Mouse (Mus musculus): ENCODE data around the gene Atp5k. TPM values are rescaled to one million over a fixed set of nuclear protein-coding genes. Genes with fewer than 3 reads are reported as not detected.

The Atp5k gene
- polyA plus RNA-seq, 1 experiment from 2014 or later, result 299 TPM

GRCm38 (mm10) chr5:108461082-108462065, 27.1 kb upstream of the Atp5k start, which contains the start of gene Pcgf3:
Gene Pcgf3 (plus strand): TSS chr5:108461232.
- ATAC-seq, result peak; percentile 97
- under 1% methylated on average over 56 of the region's 62 CpGs for WGBS

GRCm38 (mm10) chr5:108460461-108460860, 26.2 kb upstream of the Atp5k start:
- peak overlapping the region; percentile 75 for H3K4me2 ChIP-seq (ENCODE audit: low read length)
- peaks cover 9% of the 10 kb centered on the region for H3K27me3 ChIP-seq (replicated peaks; ENCODE audit: control insufficient read depth, insufficient read depth, low read length)
- H3K36me3 ChIP-seq (ENCODE audit: control insufficient read depth, insufficient read depth), result no peaks in the 10 kb centered on the region
- peak overlapping the region; percentile 58 for H3K9ac ChIP-seq (replicated peaks; ENCODE audit: low read depth, low read length)
- H3K4me3 ChIP-seq (replicated peaks; ENCODE audit: low read length), result peak overlapping the region; percentile 66
- no peak overlapping the region for H3K27ac ChIP-seq (ENCODE audit: low read length)
- ATAC-seq, result peak; percentile 7; the same call in 1 of the 2 replicates
- H3K4me1 ChIP-seq (replicated peaks; ENCODE audit: control insufficient read depth, insufficient read depth, low read length), result peaks cover 37% of the 10 kb centered on the region
- WGBS, result 52% methylated on average over 6 of the region's 6 CpGs
- H3K9me3 ChIP-seq (ENCODE audit: control insufficient read depth, low read length), result no peaks in the 10 kb centered on the region

More at GRCm38 (mm10) chr5:108461082-108462065, 27.1 kb upstream of the Atp5k start, which contains the start of gene Pcgf3:
- Histone ChIP-seq H3K9ac (replicated peaks; ENCODE audit: low read depth, low read length) (peak within 1 kb of the TSS; percentile 91), H3K36me3 (ENCODE audit: control insufficient read depth, insufficient read depth) (no peaks in the 10 kb centered on the region), H3K4me1 (replicated peaks; ENCODE audit: control insufficient read depth, insufficient read depth, low read length) (peaks cover 45% of the 10 kb centered on the region), H3K9me3 (ENCODE audit: control insufficient read depth, low read length) (no peaks in the 10 kb centered on the region), H3K4me2 (ENCODE audit: low read length) (peak within 1 kb of the TSS; percentile 99), H3K27ac (ENCODE audit: low read length) (peak within 1 kb of the TSS; percentile 84), H3K4me3 (replicated peaks; ENCODE audit: low read length) (peak within 1 kb of the TSS; percentile 66), H3K27me3 (replicated peaks; ENCODE audit: control insufficient read depth, insufficient read depth, low read length) (peaks cover 9% of the 10 kb centered on the region)

GRCm38 (mm10) chr5:108458706-108459105, 24.5 kb upstream of the Atp5k start:
- Histone ChIP-seq H3K4me2 (ENCODE audit: low read length) (no peak overlapping the region), H3K4me3 (replicated peaks; ENCODE audit: low read length) (no peak overlapping the region), H3K27ac (ENCODE audit: low read length) (no peak overlapping the region), H3K36me3 (ENCODE audit: control insufficient read depth, insufficient read depth) (no peaks in the 10 kb centered on the region), H3K4me1 (replicated peaks; ENCODE audit: control insufficient read depth, insufficient read depth, low read length) (peaks cover 23% of the 10 kb centered on the region), H3K9ac (replicated peaks; ENCODE audit: low read depth, low read length) (no peak overlapping the region), H3K9me3 (ENCODE audit: control insufficient read depth, low read length) (no peaks in the 10 kb centered on the region), H3K27me3 (replicated peaks; ENCODE audit: control insufficient read depth, insufficient read depth, low read length) (peaks cover 9% of the 10 kb centered on the region)
- ATAC-seq, result no peak
- WGBS, result 74% methylated on average over 2 of the region's 2 CpGs

- no peaks in the 10 kb centered on the region for H3K9me3 ChIP-seq (ENCODE audit: control insufficient read depth, low read length)
- H3K36me3 ChIP-seq (ENCODE audit: control insufficient read depth, insufficient read depth), result no peaks in the 10 kb centered on the region
- no peak overlapping the region for H3K4me2 ChIP-seq (ENCODE audit: low read length)
- no peak overlapping the region for H3K9ac ChIP-seq (replicated peaks; ENCODE audit: low read depth, low read length)
- no peak overlapping the region for H3K4me3 ChIP-seq (replicated peaks; ENCODE audit: low read length)
- 45% methylated on average over 3 of the region's 3 CpGs for WGBS
- H3K27ac ChIP-seq (ENCODE audit: low read length), result no peak overlapping the region
- ATAC-seq, result no peak
- H3K27me3 ChIP-seq (replicated peaks; ENCODE audit: control insufficient read depth, insufficient read depth, low read length), result peaks cover 13% of the 10 kb centered on the region
- H3K4me1 ChIP-seq (replicated peaks; ENCODE audit: control insufficient read depth, insufficient read depth, low read length), result no peaks in the 10 kb centered on the region
Observed at GRCm38 (mm10) chr5:108454094-108454493, 19.8 kb upstream of the Atp5k start.

- Histone ChIP-seq H3K9me3 (ENCODE audit: control insufficient read depth, low read length) (no peaks in the 10 kb centered on the region), H3K9ac (replicated peaks; ENCODE audit: low read depth, low read length) (no peak overlapping the region), H3K36me3 (ENCODE audit: control insufficient read depth, insufficient read depth) (no peaks in the 10 kb centered on the region), H3K27me3 (replicated peaks; ENCODE audit: control insufficient read depth, insufficient read depth, low read length) (peaks cover 11% of the 10 kb centered on the region), H3K27ac (ENCODE audit: low read length) (no peak overlapping the region), H3K4me3 (replicated peaks; ENCODE audit: low read length) (no peak overlapping the region), H3K4me2 (ENCODE audit: low read length) (no peak overlapping the region), H3K4me1 (replicated peaks; ENCODE audit: control insufficient read depth, insufficient read depth, low read length) (no peaks in the 10 kb centered on the region; the same call in 1 of the 2 replicates)
- ATAC-seq, result no peak
- 97% methylated on average over 1 of the region's 1 CpGs for WGBS
Observed at GRCm38 (mm10) chr5:108452422-108452821, 18.2 kb upstream of the Atp5k start.

GRCm38 (mm10) chr5:108451611-108452010, 17.4 kb upstream of the Atp5k start:
- no peaks in the 10 kb centered on the region; the same call in 1 of the 2 replicates for H3K4me1 ChIP-seq (replicated peaks; ENCODE audit: control insufficient read depth, insufficient read depth, low read length)
- H3K4me2 ChIP-seq (ENCODE audit: low read length), result no peak overlapping the region
- no peak overlapping the region for H3K4me3 ChIP-seq (replicated peaks; ENCODE audit: low read length)
- H3K27ac ChIP-seq (ENCODE audit: low read length), result no peak overlapping the region
- H3K9me3 ChIP-seq (ENCODE audit: control insufficient read depth, low read length), result no peaks in the 10 kb centered on the region
- ATAC-seq, result no peak
- no peaks in the 10 kb centered on the region for H3K36me3 ChIP-seq (ENCODE audit: control insufficient read depth, insufficient read depth)
- peaks cover 11% of the 10 kb centered on the region for H3K27me3 ChIP-seq (replicated peaks; ENCODE audit: control insufficient read depth, insufficient read depth, low read length)
- 88% methylated on average over 1 of the region's 1 CpGs for WGBS
- H3K9ac ChIP-seq (replicated peaks; ENCODE audit: low read depth, low read length), result no peak overlapping the region

GRCm38 (mm10) chr5:108450837-108451540, 16.7 kb upstream of the Atp5k start:
- H3K36me3 ChIP-seq (ENCODE audit: control insufficient read depth, insufficient read depth), result no peaks in the 10 kb centered on the region
- H3K9ac ChIP-seq (replicated peaks; ENCODE audit: low read depth, low read length), result no peak overlapping the region
- WGBS, result 78% methylated on average over 8 of the region's 8 CpGs
- H3K4me3 ChIP-seq (replicated peaks; ENCODE audit: low read length), result no peak overlapping the region
- no peak overlapping the region for H3K27ac ChIP-seq (ENCODE audit: low read length)
- H3K4me2 ChIP-seq (ENCODE audit: low read length), result no peak overlapping the region
- H3K9me3 ChIP-seq (ENCODE audit: control insufficient read depth, low read length), result no peaks in the 10 kb centered on the region
- no peak for ATAC-seq
- H3K27me3 ChIP-seq (replicated peaks; ENCODE audit: control insufficient read depth, insufficient read depth, low read length), result peaks cover 11% of the 10 kb centered on the region
- no peaks in the 10 kb centered on the region; the same call in 1 of the 2 replicates for H3K4me1 ChIP-seq (replicated peaks; ENCODE audit: control insufficient read depth, insufficient read depth, low read length)

GRCm38 (mm10) chr5:108448785-108449668, 14.8 kb upstream of the Atp5k start, which contains the start of gene Mfsd7a:
Gene Mfsd7a (minus strand): TSS chr5:108448891.
- Histone ChIP-seq H3K27ac (ENCODE audit: low read length) (no peak within 1 kb of the TSS), H3K4me2 (ENCODE audit: low read length) (peak within 1 kb of the TSS; percentile 37), H3K9me3 (ENCODE audit: control insufficient read depth, low read length) (no peaks in the 10 kb centered on the region), H3K4me3 (replicated peaks; ENCODE audit: low read length) (peak within 1 kb of the TSS; percentile 9; the same call in 1 of the 2 replicates), H3K36me3 (ENCODE audit: control insufficient read depth, insufficient read depth) (no peaks in the 10 kb centered on the region), H3K27me3 (replicated peaks; ENCODE audit: control insufficient read depth, insufficient read depth, low read length) (peaks cover 11% of the 10 kb centered on the region), H3K9ac (replicated peaks; ENCODE audit: low read depth, low read length) (no peak within 1 kb of the TSS), H3K4me1 (replicated peaks; ENCODE audit: control insufficient read depth, insufficient read depth, low read length) (no peaks in the 10 kb centered on the region; the same call in 1 of the 2 replicates)
- WGBS, result 18% methylated on average over 24 of the region's 24 CpGs
- no peak for ATAC-seq

Measured in forebrain, embryonic 16.5 days (tissue).